Mouse (Mus musculus) heart, adult 8-10 months (tissue): ENCODE data around the gene Gm7138. TPM values are rescaled to one million over a fixed set of nuclear protein-coding genes. Genes with fewer than 3 reads are reported as not detected.
"Not testable (repeated sequence)": the region's sequence is repeated elsewhere in the genome, so short reads cannot be mapped to it uniquely, and the experiment has no call there.

ENCODE experiments used
- DNase-seq: peaks from one replicate; pipeline ENCODE4 v3.0.0; 2022; ENCODE audit warnings: low spot score
- total RNA-seq, 4 experiments: library from RNA; stranded (reverse); gene quantifications; 2 replicates each; pipeline ENCODE4 v1.2.4; 2022

Gene Gm7138
- total RNA-seq, result not detected

GRCm38 (mm10) chr10:77776844-77777243 lies at the start of gene Gm7138:
TSS of gene Gm7138 (minus strand) at chr10:77776944.
- not testable (repeated sequence) for DNase-seq

GRCm38 (mm10) chr10:77819203-77819602 lies 42.5 kb upstream of the Gm7138 start:
- no peak for DNase-seq

DNA sequence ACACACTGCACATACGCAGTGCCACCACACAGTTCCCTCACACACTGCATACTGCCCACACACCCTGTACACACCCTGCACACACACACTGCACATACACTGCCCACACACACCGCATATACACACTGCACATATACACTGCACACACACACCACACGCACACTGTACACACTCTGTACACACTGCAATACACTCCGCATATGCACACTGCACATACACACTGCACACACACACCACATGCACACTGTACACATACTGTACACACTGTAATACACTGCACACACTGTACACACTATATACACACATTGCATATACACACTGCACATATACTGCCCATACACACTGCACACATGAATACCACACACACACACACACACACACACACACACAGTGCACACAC lies 41.8 kb upstream of the Gm7138 start:
- no peak for DNase-seq

DNA sequence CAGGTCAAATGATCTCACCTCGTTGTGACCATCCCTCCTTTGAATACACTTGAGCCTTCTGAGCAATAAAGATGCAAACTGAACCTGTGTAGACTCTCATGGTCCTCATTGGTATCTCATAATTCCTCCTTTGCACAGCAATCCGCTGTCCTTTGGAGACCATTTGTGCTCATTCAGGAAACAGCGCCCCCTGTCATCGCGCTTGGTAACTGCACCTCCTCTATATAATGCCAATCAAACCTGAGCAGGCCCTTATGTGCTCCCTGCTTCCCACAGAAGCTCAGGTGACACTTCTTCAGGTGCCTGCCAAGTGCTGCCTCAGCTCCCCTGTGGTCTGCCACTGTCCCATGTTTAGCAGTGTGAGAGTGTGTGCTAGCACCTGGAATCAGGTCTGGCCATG lies 38.8 kb upstream of the Gm7138 start:
- DNase-seq, result no peak

- DNase-seq, result no peak
These were observed 37.6 kb upstream of the Gm7138 start, which contains the start of gene Gm2696 for GRCm38 (mm10) chr10:77814382-77814781. TSS of gene Gm2696 (plus strand) at chr10:77814682.

DNA sequence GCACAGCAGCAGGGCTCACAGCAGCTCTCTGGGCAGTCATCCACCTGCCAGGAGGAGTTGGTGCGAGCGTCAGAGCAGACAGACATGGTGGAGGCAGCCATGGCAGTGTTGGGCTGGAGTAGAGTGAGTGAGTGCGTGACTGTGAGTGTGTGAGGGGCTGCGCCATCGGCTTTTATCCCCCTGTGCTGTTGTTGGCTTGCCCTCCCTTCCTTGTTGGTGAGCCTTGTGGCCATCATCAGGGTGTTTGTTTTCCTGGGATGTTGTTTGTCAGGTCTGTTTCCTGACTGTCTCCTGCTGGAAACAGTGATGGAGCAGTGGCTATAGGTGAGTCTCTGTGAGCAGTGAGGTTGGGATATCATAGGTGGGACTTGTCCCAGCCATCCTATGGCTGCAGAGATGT lies 35.0 kb upstream of the Gm7138 start, which contains the start of gene Gm9507:
Gene Gm9507 (minus strand): TSS at position 101 of the 400 bp plus-strand sequence.
- DNase-seq, result no peak

DNA sequence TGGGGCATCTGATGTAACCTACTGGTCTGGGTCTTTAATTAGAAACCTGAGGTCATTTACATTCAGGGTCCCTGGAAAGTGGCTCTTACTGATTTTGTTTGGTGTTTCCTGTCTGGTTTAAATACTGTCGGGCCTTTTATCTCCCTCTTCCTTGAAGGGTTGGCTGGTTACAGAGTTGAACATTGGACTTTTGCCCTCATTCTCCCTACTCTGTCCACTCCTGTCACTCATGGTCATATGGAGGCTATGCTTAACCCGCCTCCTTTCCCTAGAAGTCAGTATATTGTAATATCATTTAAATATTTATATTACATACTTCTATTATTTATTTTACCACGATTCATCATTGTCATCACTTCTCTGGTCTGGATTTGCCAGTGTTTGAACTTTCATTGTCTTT lies 27.4 kb upstream of the Gm7138 start:
- DNase-seq, result no peak

- no peak for DNase-seq
These were observed 22.3 kb upstream of the Gm7138 start, which contains the start of gene Gm19668 for GRCm38 (mm10) chr10:77798921-77799508. TSS of gene Gm19668 (minus strand) at chr10:77799133.

GRCm38 (mm10) chr10:77798164-77798920 lies 21.6 kb upstream of the Gm7138 start:
- not testable (repeated sequence) for DNase-seq

DNA sequence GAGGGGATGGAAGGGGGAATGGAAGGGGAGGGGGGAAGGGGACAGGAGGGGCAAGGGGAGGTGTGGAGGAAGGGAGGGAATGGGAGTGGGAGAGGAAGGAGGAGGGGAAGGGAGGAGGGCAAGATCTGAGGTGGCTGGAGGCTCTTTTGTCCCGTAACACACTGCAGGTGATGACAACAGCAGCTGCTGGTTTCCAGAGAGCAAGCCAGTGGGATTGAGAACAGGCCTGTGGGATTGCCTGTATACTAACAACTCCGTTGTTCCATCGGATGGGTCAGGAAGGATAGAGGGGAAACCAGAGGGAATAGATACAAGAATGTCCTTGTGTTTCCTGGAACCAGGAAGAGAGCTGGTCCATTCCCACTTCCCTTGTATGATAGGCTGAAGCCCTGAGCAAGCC lies 20.9 kb upstream of the Gm7138 start:
- DNase-seq, result no peak

- DNase-seq, result no peak
These were observed 18.2 kb upstream of the Gm7138 start, which contains the start of gene Gm9639 for GRCm38 (mm10) chr10:77794976-77795375. TSS of gene Gm9639 (minus strand) at chr10:77795076.

GRCm38 (mm10) chr10:77788621-77789020 lies 11.9 kb upstream of the Gm7138 start:
- no peak for DNase-seq

GRCm38 (mm10) chr10:77787876-77788275 lies 11.1 kb upstream of the Gm7138 start, which contains the start of gene Gm7137:
TSS of gene Gm7137 (minus strand) at chr10:77788200.
- DNase-seq, result not testable (repeated sequence)

- DNase-seq, result not testable (repeated sequence)
These were observed 6.7 kb upstream of the Gm7138 start for GRCm38 (mm10) chr10:77783396-77783795.

GRCm38 (mm10) chr10:77782442-77782841 lies 5.7 kb upstream of the Gm7138 start, which contains the start of gene Gm3250:
TSS of gene Gm3250 (minus strand) at chr10:77782542.
- not testable (repeated sequence) for DNase-seq

- DNase-seq, result not testable (repeated sequence)
These were observed 4.6 kb downstream of the Gm7138 start for GRCm38 (mm10) chr10:77772142-77772541.

GRCm38 (mm10) chr10:77771225-77771624 lies 5.5 kb downstream of the Gm7138 start, which contains the start of gene Gm3238:
TSS of gene Gm3238 (minus strand) at chr10:77771325.
- not testable (repeated sequence) for DNase-seq

- DNase-seq, result no peak
These were observed 7.0 kb downstream of the Gm7138 start for GRCm38 (mm10) chr10:77769727-77770126.

DNA sequence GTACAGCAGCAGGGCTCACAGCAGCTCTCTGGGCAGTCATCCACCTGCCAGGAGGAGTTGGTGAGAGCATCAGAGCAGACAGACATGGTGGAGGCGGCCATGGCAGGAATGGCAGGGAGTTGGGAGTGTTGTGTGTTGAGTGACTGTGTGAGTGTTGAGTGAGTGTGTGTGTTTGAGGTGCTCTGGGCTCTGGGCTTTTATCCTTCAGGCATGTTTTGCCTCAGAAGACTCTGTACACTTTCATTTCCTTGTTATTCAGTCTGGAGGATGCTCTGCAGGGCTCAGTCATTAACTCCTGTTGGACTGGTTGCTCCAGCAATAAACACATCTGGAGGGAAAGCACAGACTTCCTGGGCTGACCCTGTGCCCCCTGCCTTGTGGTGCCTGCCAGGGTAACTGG lies 17.2 kb downstream of the Gm7138 start, which contains the start of gene Gm3233:
Gene Gm3233 (minus strand): TSS at position 101 of the 400 bp plus-strand sequence.
- DNase-seq, result not testable (repeated sequence)

- DNase-seq, result no peak
These were observed 23.3 kb downstream of the Gm7138 start for GRCm38 (mm10) chr10:77753448-77753847.

- not testable (repeated sequence) for DNase-seq
These were observed 24.4 kb downstream of the Gm7138 start for GRCm38 (mm10) chr10:77752312-77752711.

GRCm38 (mm10) chr10:77751254-77751653 lies 25.5 kb downstream of the Gm7138 start, which contains the start of gene Gm9736:
TSS of gene Gm9736 (minus strand) at chr10:77751354.
- DNase-seq, result not testable (repeated sequence)
